Mouse (Mus musculus) large intestine, adult 2 months (tissue): ENCODE results near the gene Aco2. TPM values are rescaled to one million over a fixed set of nuclear protein-coding genes. Genes with fewer than 3 reads are reported as not detected.

Experiments
- polyA plus RNA-seq: library from polyadenylated mRNA; depleted of rRNA; stranded (reverse); fragments of >200 nt; gene quantifications from 2 replicates; pipeline ENCODE4 v1.2.3, GENCODE M21; 2012; rRNA removed

Gene Aco2
- polyA plus RNA-seq, 1 experiment, result 327 TPM

Other genes starting within 250 kb of the Aco2 start
- 14.1 and 14.7 TPM in 2 replicates for gene L3mbtl2, start 208.4 kb upstream of the Aco2 start, polyA plus RNA-seq
- 0.91 and 1.2 TPM in 2 replicates for gene Chadl, start 175.0 kb upstream of the Aco2 start, polyA plus RNA-seq
- 9.4 and 11.6 TPM in 2 replicates for gene Zc3h7b, start 127.3 kb upstream of the Aco2 start, polyA plus RNA-seq
- gene Rangap1, start 126.8 kb upstream of the Aco2 start, polyA plus RNA-seq, result 42.1 and 45.6 TPM in 2 replicates
- gene Tef, start 69.9 kb upstream of the Aco2 start, polyA plus RNA-seq, result 5.9 and 11.3 TPM in 2 replicates
- 16.5 and 29.7 TPM in 2 replicates for gene Tob2, start 13.5 kb upstream of the Aco2 start, polyA plus RNA-seq
- gene Phf5a, start 398 bp upstream of the Aco2 start, polyA plus RNA-seq, result 69.4 and 87.1 TPM in 2 replicates
- gene Polr3h, start 53.9 kb downstream of the Aco2 start, polyA plus RNA-seq, result 8.6 and 10.1 TPM in 2 replicates
- 2.0 and 2.8 TPM in 2 replicates for gene Csdc2, start 64.5 kb downstream of the Aco2 start, polyA plus RNA-seq
- 14.3 and 16.1 TPM in 2 replicates for gene Pmm1, start 88.6 kb downstream of the Aco2 start, polyA plus RNA-seq
- not detected in 2 replicates for gene 1700029P11Rik, start 108.2 kb downstream of the Aco2 start, polyA plus RNA-seq
- 16.8 and 18.9 TPM in 2 replicates for gene Xrcc6, start 115.5 kb downstream of the Aco2 start, polyA plus RNA-seq
- gene Desi1, start 161.6 kb downstream of the Aco2 start, polyA plus RNA-seq, result 24.4 and 29.8 TPM in 2 replicates
- 57.3 and 58.4 TPM in 2 replicates for gene Snu13, start 175.3 kb downstream of the Aco2 start, polyA plus RNA-seq
- not detected in 2 replicates for gene 4930407I10Rik, start 186.8 kb downstream of the Aco2 start, polyA plus RNA-seq
- gene Mei1, start 197.7 kb downstream of the Aco2 start, polyA plus RNA-seq, result 0.07 and 0.09 TPM in 2 replicates